Mouse (Mus musculus) midbrain, postnatal 0 days (tissue): ENCODE measurements around the gene Phf19. TPM values are rescaled to one million over a fixed set of nuclear protein-coding genes. Genes with fewer than 3 reads are reported as not detected.

ENCODE experiments used
- ATAC-seq: fragments of 200-750 bp; cut with Nextera tagmentation; 2 replicates; pipeline ENCODE4 v1.8.0; 2017; ENCODE audit warnings: moderate number of reproducible peaks, mild to moderate bottlenecking, moderate TSS enrichment, moderate library complexity; ENCODE audit not compliant: low FRiP score
- DNase-seq: peaks from one replicate; pipeline ENCODE4 v3.0.0-alpha.2; 2015; ENCODE audit warnings: low spot score
- H3K27ac ChIP-seq: fragments of 300-500 bp; sonication (generic); 2 replicates; pipeline ENCODE4 v1.5.1; 2014; ENCODE audit warnings: low read depth, mild to moderate bottlenecking, low read length, mixed read lengths
- H3K27me3 ChIP-seq: fragments of 300-500 bp; sonication (generic); 2 replicates; pipeline ENCODE4 v1.6.1; 2014; ENCODE audit warnings: low read length, control low read depth, mixed read lengths; ENCODE audit not compliant: insufficient read depth
- H3K36me3 ChIP-seq: fragments of 300-500 bp; sonication (generic); 2 replicates; pipeline ENCODE4 v1.6.1; 2014; ENCODE audit warnings: low read length, control low read depth, mixed read lengths; ENCODE audit not compliant: insufficient read depth
- H3K4me1 ChIP-seq: fragments of 300-500 bp; sonication (generic); 2 replicates; pipeline ENCODE4 v1.6.1; 2014; ENCODE audit warnings: mild to moderate bottlenecking, control low read depth, antibody characterized with exemption, low read length, mixed read lengths; ENCODE audit not compliant: insufficient read depth
- H3K4me2 ChIP-seq: fragments of 300-500 bp; sonication (generic); 2 replicates; pipeline ENCODE4 v1.6.1; 2014; ENCODE audit warnings: low read depth, mild to moderate bottlenecking, low read length, mixed read lengths; ENCODE audit not compliant: poor library complexity, severe bottlenecking
- H3K4me3 ChIP-seq: fragments of 300-500 bp; sonication (generic); 2 replicates; pipeline ENCODE4 v1.5.1; 2014; ENCODE audit warnings: low read depth, mild to moderate bottlenecking, low read length, moderate library complexity
- H3K9ac ChIP-seq: fragments of 300-500 bp; sonication (generic); replicated peaks from 2 replicates; pipeline ENCODE4 v1.6.1; 2014; ENCODE audit warnings: mild to moderate bottlenecking, low read length, moderate library complexity, mixed read lengths; ENCODE audit not compliant: poor library complexity, severe bottlenecking
- H3K9me3 ChIP-seq: fragments of 300-500 bp; sonication (generic); 2 replicates; pipeline ENCODE4 v1.6.1; 2016; ENCODE audit warnings: low read length, control low read depth
- CTCF ChIP-seq: IDR thresholded peaks from 2 replicates; pipeline ENCODE4 v1.5.1; 2016; ENCODE audit warnings: antibody characterized with exemption, mild to moderate bottlenecking
- WGBS: fragments of 180-500 bp; shearing (Covaris S2); extraction: QIAGEN DNeasy Blood & Tissue Kit; methylation state at CpG from one replicate; pipeline ENCODE4 v1.1.7; 2014; 5-methylcytosine and 5-hydroxymethylcytosine counted together
- polyA plus RNA-seq: library from polyadenylated mRNA; unstranded; fragments of >200 nt; fragmentation: Nextera tagmentation; extraction: Ambion mirVana; gene quantifications from 2 replicates; pipeline ENCODE4 v1.2.1, GENCODE M21; 2015
- total RNA-seq: library from RNA; depleted of rRNA; stranded (reverse); fragments of >200 nt; gene quantifications from 2 replicates; pipeline ENCODE4 v1.2.3, GENCODE M21; 2014

Phf19 gene
- total and polyA plus RNA-seq, 2 experiments from 2014 or later: 1.3 to 2.1 TPM

DNA sequence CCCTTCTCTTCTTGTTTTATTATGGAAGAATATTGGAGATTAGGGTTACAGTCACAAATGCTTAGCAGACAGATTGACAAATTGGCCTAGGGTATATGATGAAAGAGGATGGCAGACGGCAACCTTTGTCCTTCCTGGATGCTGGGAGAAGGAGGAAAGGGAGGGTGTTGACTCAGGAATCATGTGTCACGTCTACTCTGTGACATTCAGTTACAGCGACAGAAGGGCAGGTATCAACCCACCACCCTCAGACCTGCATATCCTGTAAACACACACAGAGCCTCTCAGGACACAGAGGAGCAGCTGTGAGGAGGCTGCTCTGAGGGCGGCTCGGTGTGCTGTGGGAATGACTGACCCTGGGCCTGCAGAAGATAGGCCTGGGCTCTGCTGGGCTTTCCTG lies 30.6 kb downstream of the Phf19 start:
- H3K36me3 ChIP-seq: no peaks in the 10 kb centered on the region
- DNase-seq (no peak), ATAC-seq (no peak)
- no peaks in the 10 kb centered on the region for H3K9me3 ChIP-seq
- H3K9ac ChIP-seq: no peak overlapping the region
- WGBS: 73% methylated on average over 5 of the region's 5 CpGs
- no peaks in the 10 kb centered on the region for H3K27me3 ChIP-seq
- no peak overlapping the region for H3K4me2 ChIP-seq
- no peak overlapping the region for H3K27ac ChIP-seq
- H3K4me1 ChIP-seq: no peaks in the 10 kb centered on the region
- TF ChIP-seq CTCF: no peak
- H3K4me3 ChIP-seq: no peak overlapping the region

DNA sequence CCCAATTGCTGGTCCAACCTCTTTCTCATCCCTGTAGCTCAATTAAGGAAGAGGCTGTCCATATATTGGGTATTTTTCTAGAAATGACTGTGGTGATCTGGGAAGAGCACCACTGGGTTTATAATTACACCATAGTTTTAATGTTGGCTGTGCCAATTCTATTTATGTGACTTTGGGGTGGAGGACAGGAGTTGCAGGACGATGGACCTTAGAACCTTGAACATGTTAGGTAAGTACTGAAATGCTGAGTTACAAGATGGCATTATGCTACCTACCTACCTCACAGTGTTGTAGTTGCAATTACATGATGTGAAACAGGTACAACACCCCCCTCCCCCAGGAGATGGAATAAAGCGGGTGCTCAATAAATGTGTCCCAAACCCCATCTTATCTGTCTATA lies 31.1 kb downstream of the Phf19 start:
- Histone ChIP-seq H3K9ac (no peak overlapping the region), H3K4me2 (no peak overlapping the region), H3K4me1 (no peaks in the 10 kb centered on the region), H3K27ac (no peak overlapping the region), H3K4me3 (no peak overlapping the region), H3K36me3 (no peaks in the 10 kb centered on the region), H3K27me3 (no peaks in the 10 kb centered on the region), H3K9me3 (no peaks in the 10 kb centered on the region)
- DNase-seq (no peak), ATAC-seq (no peak)
- TF ChIP-seq CTCF: no peak
- WGBS: 94% methylated on average over 2 of the region's 2 CpGs

DNA sequence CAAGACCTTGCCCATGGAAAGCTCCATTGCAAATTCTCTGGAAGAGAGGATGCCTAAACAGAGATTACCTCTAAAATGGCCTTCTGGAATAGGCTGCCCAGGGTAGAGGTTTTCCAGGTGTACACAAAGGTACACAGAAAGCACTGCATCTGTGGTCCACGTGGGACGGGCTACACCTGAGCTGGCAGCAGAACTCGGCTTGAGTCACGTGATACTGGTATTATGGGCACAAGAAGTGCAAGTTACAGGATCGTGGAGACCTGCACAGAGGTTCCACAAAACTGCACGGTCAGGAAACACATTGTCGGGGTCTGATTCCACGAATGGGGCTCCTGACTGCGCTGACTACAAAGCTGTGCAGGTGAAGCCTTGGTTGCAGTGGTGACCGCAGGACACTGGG lies 33.8 kb downstream of the Phf19 start:
- 91% methylated on average over 10 of the region's 10 CpGs for WGBS
- no peaks in the 10 kb centered on the region for H3K36me3 ChIP-seq
- no peak overlapping the region for H3K4me2 ChIP-seq
- H3K9ac ChIP-seq: no peak overlapping the region
- H3K4me1 ChIP-seq: no peaks in the 10 kb centered on the region
- H3K9me3 ChIP-seq: no peaks in the 10 kb centered on the region
- DNase-seq: no peak
- no peak overlapping the region for H3K4me3 ChIP-seq
- ATAC-seq: no peak
- no peaks in the 10 kb centered on the region for H3K27me3 ChIP-seq
- TF ChIP-seq CTCF: no peak
- H3K27ac ChIP-seq: no peak overlapping the region

DNA sequence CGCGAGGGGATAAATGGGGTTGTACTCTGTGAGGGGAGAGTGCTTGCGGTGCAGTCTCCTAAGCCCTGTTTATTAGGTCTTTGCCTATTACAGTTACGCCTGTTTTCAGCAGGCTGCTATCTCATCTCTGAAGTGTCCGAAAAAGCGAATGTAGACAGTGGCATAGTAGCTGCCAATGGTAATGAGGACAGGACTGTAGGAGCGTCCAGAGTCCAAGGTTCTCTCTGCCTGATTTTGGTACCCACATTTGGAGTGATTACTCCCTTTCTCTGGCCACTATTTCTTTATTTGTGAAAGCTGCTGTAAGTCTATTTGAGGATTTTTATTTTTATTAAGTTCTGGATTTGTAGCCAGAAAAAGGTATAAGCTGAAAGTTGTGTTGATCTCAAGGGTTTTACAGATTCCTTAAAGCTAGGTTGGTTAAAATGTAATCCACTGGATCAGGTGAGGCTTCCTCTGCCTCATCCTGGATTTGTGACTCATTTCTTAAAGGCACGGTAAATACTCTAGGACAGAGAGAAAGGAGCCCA lies 38.9 kb downstream of the Phf19 start, which contains the start of gene Psmd5:
Gene Psmd5 (minus strand): TSS at position 153 of the 530 bp plus-strand sequence.
- 15% methylated on average over 8 of the region's 8 CpGs for WGBS
- H3K9ac ChIP-seq: no peak within 1 kb of the TSS
- no peak within 1 kb of the TSS for H3K4me2 ChIP-seq
- TF ChIP-seq CTCF: no peak
- ATAC-seq (no peak), DNase-seq (no peak)
- H3K36me3 ChIP-seq: no peaks in the 10 kb centered on the region
- H3K9me3 ChIP-seq: no peaks in the 10 kb centered on the region
- H3K4me3 ChIP-seq: no peak within 1 kb of the TSS
- H3K27me3 ChIP-seq: 0 out of 2 replicates have a peak, but pooled peaks cover 10% of the 10 kb centered on the region
- H3K4me1 ChIP-seq: 0 out of 2 replicates have a peak, but pooled peaks cover 2% of the 10 kb centered on the region
- no peak within 1 kb of the TSS for H3K27ac ChIP-seq

DNA sequence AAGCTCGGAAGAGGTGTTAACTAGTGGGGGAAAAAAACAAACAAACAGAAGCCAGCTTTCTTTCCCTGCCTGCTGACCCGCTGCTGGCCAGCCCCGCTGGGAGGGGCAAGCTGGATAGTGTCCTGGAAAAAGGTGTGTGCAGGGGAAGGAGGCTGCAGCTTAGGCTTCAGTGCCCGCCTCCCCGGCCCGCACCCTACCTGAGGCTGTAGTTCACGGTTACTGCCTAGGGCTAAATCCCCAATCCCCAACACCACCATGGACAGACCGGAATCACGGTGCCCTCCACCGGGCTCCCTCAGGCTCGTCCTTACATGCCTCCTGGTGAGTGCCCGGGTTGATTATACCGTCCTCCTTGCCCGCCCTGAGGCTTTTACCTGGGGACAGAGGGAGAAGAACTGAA lies 39.6 kb downstream of the Phf19 start, which contains the start of gene Cutal:
Gene Cutal (plus strand): TSS at position 126 of the 400 bp plus-strand sequence.
- no peak within 1 kb of the TSS for H3K27ac ChIP-seq
- ATAC-seq: no peak
- peaks cover 2% of the 10 kb centered on the region; the same call in 1 of the 2 replicates for H3K4me1 ChIP-seq
- H3K36me3 ChIP-seq: no peaks in the 10 kb centered on the region
- 4% methylated on average over 14 of the region's 14 CpGs for WGBS
- H3K4me3 ChIP-seq: no peak within 1 kb of the TSS
- no peaks in the 10 kb centered on the region for H3K9me3 ChIP-seq
- H3K27me3 ChIP-seq: 0 out of 2 replicates have a peak, but pooled peaks cover 10% of the 10 kb centered on the region
- no peak within 1 kb of the TSS for H3K9ac ChIP-seq
- no peak for DNase-seq
- no peak for TF ChIP-seq CTCF
- no peak within 1 kb of the TSS for H3K4me2 ChIP-seq
